Mouse (Mus musculus): ENCODE results near the gene Cldn14.
"Not testable (repeated sequence)": the region's sequence is repeated elsewhere in the genome, so short reads cannot be mapped to it uniquely, and the experiment has no call there.

Cldn14 gene

GRCm38 (mm10) chr16:94006706-94007665, 1.7 kb downstream of the Cldn14 start:
- DNase-seq, result no peak

DNA sequence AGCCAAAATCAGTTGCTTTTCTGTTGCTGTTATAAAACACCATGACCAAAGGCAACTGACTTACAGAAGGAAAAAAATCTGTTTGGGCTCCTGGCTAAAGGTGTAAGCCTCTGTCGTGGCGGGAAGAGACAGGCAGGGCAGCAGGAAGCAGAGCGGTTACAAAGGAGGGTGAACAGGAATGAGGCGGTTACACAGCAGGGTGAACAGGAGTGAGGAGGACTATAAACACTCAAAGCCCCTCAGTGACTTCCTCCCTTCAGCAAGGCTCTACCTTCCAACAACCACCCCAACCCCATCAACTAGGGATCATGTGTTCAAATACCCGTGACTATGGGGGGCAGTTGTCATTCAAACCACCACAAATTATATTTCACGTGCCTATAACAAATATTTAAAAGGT, 5.2 kb downstream of the Cldn14 start:
- no peak for DNase-seq

DNA sequence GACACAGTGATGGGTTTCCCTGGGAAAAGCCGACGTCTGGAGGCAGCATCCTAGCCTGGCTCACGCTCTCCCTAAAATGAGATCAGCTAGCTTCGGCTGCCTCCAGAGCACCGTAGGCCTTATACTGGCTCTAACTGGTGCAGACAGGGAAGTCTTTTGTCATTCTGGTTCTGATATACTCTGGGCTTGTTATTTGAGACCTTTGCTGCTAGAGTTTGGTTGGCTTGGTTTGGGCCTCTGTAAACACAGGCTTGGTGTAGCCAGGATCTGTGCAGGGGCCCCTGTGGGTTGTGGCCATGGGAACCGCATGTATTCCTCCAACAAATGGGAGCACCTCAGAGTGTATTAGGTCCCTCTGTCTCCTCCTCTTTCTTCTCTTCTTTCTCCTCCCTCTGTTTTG, 7.3 kb downstream of the Cldn14 start:
- DNase-seq, result no peak

DNA sequence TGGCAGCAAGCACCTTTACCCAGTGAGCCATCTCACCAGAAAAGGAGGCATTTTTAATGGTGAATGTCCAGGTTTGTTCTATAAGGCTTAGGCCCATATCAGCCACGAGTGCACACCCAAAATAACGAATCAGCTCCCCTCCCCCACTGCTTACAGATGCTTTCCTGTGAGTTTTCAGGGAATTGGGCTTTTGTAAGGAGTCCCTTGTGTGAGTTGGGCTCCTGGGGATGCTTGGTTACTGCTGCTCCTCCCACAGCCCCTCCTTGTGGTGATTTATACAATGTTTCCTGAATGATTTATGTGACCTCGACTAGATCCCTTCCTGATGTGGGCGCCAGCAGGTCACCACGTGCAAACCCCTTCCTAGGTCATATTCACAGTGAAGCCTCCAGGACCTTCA, 9.7 kb downstream of the Cldn14 start:
- DNase-seq, result no peak

DNA sequence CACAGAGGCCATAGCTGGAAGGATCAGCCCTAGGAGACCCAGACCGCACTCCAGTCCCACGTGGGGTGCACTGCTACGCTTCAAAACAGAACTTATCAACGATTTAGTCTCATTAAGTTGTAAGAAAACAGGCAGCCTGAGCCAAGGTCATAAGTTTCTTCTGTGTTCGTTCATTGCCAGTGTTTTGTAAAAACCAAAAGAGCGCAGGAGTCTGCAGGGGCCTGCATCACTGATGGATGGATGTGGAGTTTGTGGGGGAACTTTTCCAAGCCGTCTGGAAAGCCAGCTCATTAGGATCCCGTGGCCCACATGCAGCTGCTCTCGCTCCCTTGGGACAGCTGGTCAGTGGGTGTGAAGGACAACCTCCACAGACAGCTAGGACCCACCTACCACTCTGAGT, 25.1 kb downstream of the Cldn14 start:
- no peak for DNase-seq

DNA sequence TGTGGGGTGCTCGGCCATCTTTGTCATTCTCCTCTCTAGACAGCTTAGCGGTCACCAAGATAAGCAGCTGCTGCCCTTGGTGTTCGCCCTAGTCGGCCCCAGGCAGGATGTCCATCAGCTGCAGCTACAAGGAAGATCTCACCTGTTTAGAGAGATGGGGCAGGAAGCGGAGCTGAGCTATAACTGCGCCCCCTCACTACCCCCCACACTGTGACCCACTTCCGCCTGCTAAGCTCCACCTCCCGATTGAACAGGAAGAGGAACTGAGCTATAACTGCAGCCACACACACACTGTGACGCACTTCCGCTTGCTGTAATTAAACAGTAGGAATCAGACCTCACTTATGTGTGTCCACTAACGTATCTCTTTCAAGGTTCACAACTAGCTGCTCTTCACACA, 26.3 kb downstream of the Cldn14 start:
- DNase-seq, result no peak

DNA sequence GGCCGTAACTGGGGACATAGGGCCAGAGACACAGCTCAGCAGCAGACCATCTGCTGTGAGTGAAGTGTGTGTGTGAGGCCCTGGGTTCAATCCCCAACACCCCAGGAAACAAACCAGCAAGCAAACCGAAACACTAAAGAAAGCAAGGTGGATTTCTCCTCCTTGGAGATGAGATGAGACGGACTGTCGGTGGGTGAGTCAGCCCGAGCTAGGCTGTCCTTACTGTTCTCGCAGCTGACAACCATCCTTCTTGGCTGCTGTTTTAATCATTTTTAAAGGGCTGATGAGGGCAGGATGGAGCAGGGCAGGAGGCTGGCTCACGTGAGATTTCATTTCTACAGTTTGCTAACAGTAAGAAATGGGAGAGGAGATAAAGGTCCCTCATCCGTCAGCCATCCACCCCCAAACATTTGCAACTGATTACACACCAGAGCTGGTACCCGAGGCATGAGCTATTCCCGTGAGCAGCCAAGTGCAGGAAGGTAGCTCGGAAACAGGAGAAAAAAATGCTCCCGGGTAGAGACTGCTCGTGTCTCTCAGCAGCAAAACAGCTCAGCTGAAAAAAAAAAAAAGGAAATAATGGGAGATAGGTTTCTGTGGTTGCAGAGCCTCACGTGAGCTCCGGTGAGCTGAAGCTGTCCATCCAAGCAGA, 27.3 kb downstream of the Cldn14 start:
- no peak for DNase-seq

DNA sequence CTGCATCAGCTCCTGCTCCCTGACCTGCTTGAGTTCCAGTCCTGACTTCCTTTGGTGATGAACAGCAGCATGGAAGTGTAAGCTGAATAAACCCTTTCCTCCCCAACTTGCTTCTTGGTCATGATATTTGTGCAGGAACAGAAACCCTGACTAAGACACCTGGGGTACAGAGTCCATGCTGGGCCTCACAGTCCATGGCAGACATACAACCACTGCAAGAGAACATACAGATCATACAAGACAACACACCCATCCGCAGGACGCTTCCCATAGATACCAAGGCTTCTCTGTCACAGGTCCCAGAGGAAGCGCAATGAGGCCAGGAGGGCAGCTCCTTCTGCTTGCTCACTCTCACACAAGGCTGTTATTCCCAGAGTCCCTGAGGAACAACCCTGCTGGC, 28.3 kb downstream of the Cldn14 start:
- DNase-seq, result not testable (repeated sequence)

GRCm38 (mm10) chr16:93979316-93979715, 29.3 kb downstream of the Cldn14 start:
- DNase-seq, result no peak

DNA sequence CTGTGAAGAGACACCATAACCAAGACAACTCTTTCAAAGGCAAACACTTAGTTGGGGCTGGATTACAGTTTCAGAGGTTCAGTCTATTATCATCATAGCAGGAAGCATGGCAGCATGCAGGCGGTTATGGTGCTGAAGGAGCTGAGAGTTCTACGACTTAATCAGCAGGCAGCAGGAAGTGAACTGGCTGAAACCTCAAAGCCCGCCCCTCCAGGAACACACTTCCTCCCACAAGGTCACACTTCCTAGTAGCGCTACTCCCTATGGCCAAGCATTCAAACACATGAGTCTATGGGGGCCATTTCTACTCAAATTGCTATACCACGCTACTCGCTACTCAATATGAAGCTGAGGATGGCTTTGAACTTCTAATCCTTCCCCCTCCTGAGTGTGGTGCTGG, 31.1 kb downstream of the Cldn14 start:
- no peak for DNase-seq

GRCm38 (mm10) chr16:93976907-93977306, 31.7 kb downstream of the Cldn14 start:
- DNase-seq, result no peak

- no peak for DNase-seq
Observed at GRCm38 (mm10) chr16:93975430-93975829, 33.2 kb downstream of the Cldn14 start.

DNA sequence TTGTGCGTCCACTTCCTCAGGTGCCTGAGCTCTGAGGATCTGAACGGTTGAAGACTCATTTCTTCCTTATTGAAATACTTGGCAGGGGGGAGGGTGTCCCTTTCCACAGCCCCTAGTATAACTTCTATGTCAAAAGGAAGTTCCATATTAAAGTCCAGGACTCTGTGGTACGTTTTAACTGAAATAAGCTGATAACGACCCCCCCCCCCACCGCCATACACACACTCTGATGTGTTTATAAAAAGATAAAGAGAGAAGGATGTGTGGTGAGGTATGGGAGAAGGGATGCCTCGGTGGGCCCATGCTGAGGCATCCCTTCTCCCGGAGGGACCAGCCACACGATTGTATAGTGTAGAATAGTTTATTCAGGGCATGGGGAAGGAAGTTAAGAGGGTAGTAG, 34.4 kb downstream of the Cldn14 start:
- no peak for DNase-seq

DNA sequence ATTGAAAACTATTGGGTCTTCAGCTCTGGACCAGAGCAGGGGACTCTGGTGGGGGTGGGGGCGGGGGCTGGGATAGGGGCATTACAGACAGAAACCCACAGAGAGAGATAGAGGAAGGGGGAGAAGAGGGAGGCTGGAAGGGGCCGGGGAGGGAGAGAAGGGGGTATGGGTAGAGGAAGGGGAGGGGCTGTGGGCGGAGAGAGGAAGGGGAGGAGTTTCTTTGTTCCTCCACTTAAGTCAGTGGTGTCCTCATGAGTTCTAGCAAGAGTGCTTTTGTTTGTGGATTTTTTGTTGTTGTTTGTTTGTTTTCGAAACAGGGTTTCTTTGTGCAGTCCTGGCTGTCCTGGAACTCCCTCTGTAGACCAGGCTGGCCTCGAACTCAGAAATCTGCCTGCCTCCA, 35.1 kb downstream of the Cldn14 start:
- peak; percentile 21 to 51 for DNase-seq

GRCm38 (mm10) chr16:93973123-93973522, 35.5 kb downstream of the Cldn14 start:
- peak in 1 of 2 experiments; percentile 9 for DNase-seq

- no peak for DNase-seq
Observed at GRCm38 (mm10) chr16:93971046-93971445, 37.6 kb downstream of the Cldn14 start.

DNA sequence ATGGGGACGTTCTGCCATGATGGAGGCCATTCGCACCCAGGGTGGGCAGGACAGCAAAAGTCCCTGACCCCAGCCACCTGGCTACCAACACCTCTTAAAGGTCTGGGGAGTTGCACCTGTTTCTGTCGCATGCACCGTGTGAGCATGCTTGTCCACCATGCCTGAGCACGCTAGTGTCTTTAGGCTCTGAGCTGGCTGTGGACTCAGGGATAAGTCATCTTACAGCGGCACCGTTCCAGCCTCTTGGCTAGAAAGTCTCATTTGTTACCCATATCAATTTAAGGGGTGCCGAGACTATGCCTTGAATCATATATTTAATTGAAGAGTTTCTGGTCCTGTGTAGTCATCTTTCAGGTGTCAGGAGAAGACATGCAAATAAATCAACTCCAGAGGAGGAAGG, 40.7 kb downstream of the Cldn14 start:
- no peak for DNase-seq

DNA sequence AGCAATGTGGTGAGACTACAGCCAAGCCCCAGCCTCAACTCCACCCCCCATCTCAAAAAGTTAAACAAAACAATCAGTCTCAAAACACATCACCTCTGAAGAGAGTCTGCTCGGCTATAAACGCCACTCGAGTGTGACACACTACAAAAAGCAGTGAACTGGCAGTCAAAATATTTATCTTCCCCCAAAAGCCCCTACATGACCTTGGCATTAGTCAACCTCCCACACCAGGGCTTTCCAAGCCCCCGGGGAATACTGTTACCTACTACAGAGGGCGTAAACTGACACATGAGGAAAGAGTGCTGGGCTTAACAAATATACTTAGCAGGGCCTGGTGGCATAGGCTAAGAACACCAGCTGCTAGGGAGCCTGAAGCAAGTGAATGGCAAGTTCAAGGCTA, 46.4 kb downstream of the Cldn14 start:
- no peak for DNase-seq

DNA sequence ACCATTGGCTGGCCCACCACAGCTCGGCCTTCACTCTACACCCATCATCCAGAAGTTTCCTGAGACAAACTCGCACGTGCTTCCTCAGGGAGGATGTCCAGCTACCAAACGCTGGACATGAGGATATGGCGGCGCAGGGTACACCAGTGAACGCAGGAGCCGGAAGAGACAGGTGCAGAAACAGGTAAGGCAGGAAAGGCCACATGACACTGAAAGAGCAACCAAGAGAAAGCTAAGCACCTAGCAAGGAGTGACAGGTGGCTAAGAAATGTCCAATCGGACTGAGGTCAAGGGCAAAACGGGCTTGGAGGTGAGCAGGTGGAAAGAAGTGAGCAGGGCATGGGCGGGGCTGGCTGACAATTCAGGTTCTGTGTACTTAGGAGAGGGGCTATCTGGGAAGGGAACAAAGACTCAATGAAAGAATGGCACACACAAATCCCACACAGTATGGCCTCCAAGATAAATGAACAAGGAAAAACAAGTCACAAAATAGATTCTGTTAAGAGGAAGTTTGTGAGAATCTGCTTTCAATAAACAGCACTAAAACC, 47.5 kb downstream of the Cldn14 start:
- no peak for DNase-seq

- DNase-seq, result no peak
Observed at GRCm38 (mm10) chr16:93960495-93960894, 48.1 kb downstream of the Cldn14 start.

GRCm38 (mm10) chr16:93957402-93957801, 51.2 kb downstream of the Cldn14 start:
- DNase-seq, result no peak

DNA sequence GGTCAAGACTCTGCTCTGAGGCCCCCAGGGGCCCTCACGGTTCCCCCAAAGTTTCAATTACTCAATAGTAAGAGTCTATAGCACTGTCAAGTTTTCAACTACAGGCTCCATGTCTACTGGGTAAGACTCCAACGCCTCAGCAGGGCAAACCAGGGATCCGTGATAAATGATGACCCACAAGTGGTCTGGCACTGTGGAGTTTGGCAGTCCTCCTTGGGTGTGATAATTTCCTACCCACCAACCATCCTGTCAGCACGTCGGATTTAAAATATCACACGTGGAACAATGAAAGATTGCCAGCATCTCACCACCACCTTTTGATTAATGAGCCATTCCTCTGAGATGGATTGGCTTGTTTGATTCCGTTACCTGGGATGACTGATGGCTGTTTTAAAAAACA, 51.7 kb downstream of the Cldn14 start:
- DNase-seq, result no peak

DNA sequence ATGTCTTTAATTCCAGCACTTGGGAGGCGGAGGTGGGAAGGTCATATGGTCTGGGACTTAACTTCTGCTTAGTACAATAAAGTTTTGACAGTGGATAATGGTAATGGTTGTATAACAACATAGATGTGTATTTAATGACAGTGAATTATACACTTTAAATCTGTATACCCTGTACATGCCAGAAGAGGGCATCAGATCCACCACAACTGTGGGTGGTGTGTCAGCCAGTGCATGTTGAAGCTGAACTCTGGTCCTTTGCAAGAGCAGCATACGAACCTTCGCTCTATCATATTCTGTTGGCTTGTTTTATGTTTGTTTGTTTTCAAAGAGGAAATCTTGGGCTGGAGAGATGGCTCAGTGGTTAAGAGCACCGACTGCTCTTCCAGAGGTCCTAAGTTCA, 61.2 kb downstream of the Cldn14 start:
- DNase-seq, result no peak

DNA sequence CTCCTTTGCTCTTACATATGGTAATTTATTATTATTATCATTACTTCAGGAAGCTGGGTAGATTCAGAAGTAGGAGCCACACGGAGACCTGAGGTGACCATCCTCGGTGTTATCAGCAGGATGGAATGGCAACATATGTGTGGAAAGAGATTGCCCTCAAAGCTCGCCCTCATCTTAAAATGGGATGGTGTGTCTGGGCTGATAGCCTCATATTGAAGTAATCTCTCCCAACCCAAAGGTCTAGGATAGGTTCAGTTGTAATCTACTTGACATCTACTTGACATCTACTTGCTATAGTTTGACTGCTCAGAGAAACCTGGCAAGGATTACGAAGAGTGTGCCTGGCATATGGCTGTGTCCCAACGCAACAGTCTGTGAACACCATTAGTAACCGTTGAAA, 64.3 kb downstream of the Cldn14 start:
- no peak for DNase-seq
